Mouse (Mus musculus) frontal cortex, postnatal 36 days (tissue): ENCODE measurements around the gene A230050P20Rik.
A peak's percentile ranks its signal among the peaks of the same experiment; 100 is the strongest.
"Not testable (repeated sequence)": the region's sequence is repeated elsewhere in the genome, so short reads cannot be mapped to it uniquely, and the experiment has no call there.

Source experiments
- DNase-seq, 2 experiments: peaks; one replicate each; pipeline ENCODE4 v3.0.0; 2022; ENCODE audit warnings: low spot score in 2 of 2

The A230050P20Rik gene

GRCm38 (mm10) chr9:20868448-20869001 is at the start of gene A230050P20Rik:
Gene A230050P20Rik, plus strand, starts transcription at chr9:20868642.
- peak; percentile 78 to 79 for DNase-seq

- no peak for DNase-seq
Measured at GRCm38 (mm10) chr9:20820001-20820400, 48.4 kb upstream of the A230050P20Rik start.

- peak in 1 of 2 experiments; percentile 20 for DNase-seq
Measured at GRCm38 (mm10) chr9:20822821-20823220, 45.6 kb upstream of the A230050P20Rik start.

GRCm38 (mm10) chr9:20825781-20826180 is 42.7 kb upstream of the A230050P20Rik start:
- no peak for DNase-seq

- DNase-seq, result no peak
Measured at GRCm38 (mm10) chr9:20828127-20828526, 40.3 kb upstream of the A230050P20Rik start.

- DNase-seq, result peak; percentile 95 to 96
Measured at GRCm38 (mm10) chr9:20830901-20831643, 37.4 kb upstream of the A230050P20Rik start.

- no peak for DNase-seq
Measured at GRCm38 (mm10) chr9:20834881-20835280, 33.6 kb upstream of the A230050P20Rik start.

- not testable (repeated sequence) for DNase-seq
Measured at GRCm38 (mm10) chr9:20835431-20835954, 32.9 kb upstream of the A230050P20Rik start.

- DNase-seq, result no peak
Measured at GRCm38 (mm10) chr9:20837184-20837947, 31.1 kb upstream of the A230050P20Rik start.

- DNase-seq, result no peak
Measured at GRCm38 (mm10) chr9:20838931-20839330, 29.5 kb upstream of the A230050P20Rik start.

- DNase-seq, result no peak
Measured at GRCm38 (mm10) chr9:20842211-20842610, 26.2 kb upstream of the A230050P20Rik start.

GRCm38 (mm10) chr9:20842670-20843069 is 25.8 kb upstream of the A230050P20Rik start:
- DNase-seq, result no peak

- no peak for DNase-seq
Measured at GRCm38 (mm10) chr9:20850179-20850578, 18.3 kb upstream of the A230050P20Rik start.

GRCm38 (mm10) chr9:20857131-20857530 is 11.3 kb upstream of the A230050P20Rik start:
- DNase-seq, result no peak

- no peak for DNase-seq
Measured at GRCm38 (mm10) chr9:20859926-20860325, 8.5 kb upstream of the A230050P20Rik start.

- DNase-seq, result no peak
Measured at GRCm38 (mm10) chr9:20861821-20862220, 6.6 kb upstream of the A230050P20Rik start.

- no peak for DNase-seq
Measured at GRCm38 (mm10) chr9:20862225-20862624, 6.2 kb upstream of the A230050P20Rik start.

GRCm38 (mm10) chr9:20866879-20867278 is 1.6 kb upstream of the A230050P20Rik start:
- no peak for DNase-seq

- DNase-seq, result no peak
Measured at GRCm38 (mm10) chr9:20869246-20869645, 804 bp downstream of the A230050P20Rik start.

GRCm38 (mm10) chr9:20870211-20871173 is 2.0 kb downstream of the A230050P20Rik start:
- no peak for DNase-seq

- no peak for DNase-seq
Measured at GRCm38 (mm10) chr9:20872991-20873390, 4.5 kb downstream of the A230050P20Rik start.
